Mouse (Mus musculus) cerebellum, postnatal 4 days (tissue): ENCODE results near the gene Slc34a1.

Experiments used
- DNase-seq, 2 experiments: peaks; one replicate each; pipeline ENCODE4 v3.0.0; 2022; ENCODE audit warnings: low spot score in 2 of 2, mixed read lengths in 1 of 2

Gene Slc34a1

GRCm38 (mm10) chr13:55398088-55398487 is at the start of gene Slc34a1:
Gene Slc34a1 (plus strand): TSS chr13:55398187.
- DNase-seq: no peak

- no peak for DNase-seq
These were observed 36.8 kb upstream of the Slc34a1 start for GRCm38 (mm10) chr13:55361145-55361544.

GRCm38 (mm10) chr13:55361974-55362452 is 36.0 kb upstream of the Slc34a1 start:
- no peak for DNase-seq

DNA sequence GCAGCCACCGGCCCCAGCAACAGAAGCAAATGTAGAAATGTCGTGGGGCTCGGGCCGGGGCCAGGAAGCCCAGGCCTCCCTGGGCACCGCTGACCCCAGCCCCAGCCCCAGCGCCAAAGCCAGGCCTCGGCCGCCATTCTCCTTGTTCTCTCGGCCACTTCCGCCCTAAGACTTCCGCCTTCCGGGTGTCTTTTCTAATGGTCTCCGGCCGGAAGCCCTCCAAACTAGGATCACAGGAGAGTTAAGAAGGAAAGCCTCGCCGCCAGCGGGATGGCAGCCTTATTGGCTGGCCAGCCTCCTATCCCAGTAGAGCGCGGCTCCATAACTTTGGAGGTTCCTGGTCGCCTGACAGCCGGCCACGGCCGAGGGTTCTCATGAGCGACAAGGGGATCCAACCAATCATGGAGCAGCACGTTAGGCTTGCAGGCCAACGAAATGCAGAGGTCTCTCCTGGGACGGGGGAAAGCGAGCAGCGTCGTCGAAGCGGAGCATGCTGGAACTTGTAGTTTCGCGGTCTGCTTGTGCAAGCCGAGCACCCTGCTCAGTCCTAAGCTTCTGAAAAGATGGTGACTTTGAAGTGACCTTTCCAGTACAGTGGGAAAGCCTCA is 35.4 kb upstream of the Slc34a1 start, which contains the start of gene Lman2:
TSS of gene Lman2 (minus strand) at position 331 of the 608 bp plus-strand sequence.
- DNase-seq: peak; percentile 79 to 92

DNA sequence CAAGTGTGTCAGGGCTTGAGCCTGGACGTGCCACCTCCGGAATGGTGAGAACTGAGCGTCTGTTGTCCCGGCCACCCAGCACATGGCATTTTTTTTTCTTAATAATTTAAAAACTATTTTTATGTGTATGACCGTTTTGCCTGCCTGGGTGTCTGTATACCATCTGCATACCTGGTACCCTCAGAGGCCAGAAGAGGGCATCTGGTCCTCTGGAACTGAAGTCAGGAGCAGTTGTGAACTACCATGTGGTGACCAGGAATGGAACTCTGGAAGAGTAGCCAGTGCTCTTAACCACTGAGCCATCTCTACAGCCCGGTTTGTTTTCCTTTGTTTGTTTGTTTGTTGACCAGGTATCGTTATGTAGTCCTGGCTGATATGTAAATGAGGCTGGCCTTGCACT is 29.6 kb upstream of the Slc34a1 start:
- DNase-seq: no peak

DNA sequence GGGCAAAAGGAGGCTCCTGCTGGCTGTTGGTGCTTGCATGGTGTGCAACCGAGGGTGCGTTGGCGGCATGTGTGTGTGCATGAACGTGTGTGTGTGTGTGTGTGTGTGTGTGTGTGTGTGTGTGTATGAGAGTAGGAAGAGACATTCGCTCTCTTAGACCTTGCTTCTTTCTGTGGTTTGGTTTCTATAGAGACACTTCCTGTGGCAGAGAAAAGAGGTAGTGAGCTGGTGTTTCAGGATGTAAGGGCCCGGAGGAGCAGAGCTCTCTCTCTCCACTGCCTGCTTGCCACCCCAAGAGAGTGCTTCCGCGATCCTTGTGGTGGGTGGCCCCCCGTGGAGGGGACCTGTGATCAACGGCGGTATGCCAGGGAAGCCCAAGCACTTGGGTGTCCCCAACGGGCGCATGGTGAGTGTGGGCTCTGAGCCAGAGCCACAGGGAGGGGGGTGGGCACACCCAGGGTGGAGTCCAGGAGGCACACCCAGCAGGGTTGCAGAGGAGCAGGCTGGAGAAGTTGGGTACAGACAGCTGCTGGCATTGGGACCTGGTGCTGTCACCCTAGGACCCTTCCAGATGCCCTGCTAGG is 28.4 kb upstream of the Slc34a1 start, which contains the start of gene Rgs14:
TSS of gene Rgs14 (plus strand) at position 202 of the 584 bp plus-strand sequence.
- no peak for DNase-seq

GRCm38 (mm10) chr13:55370234-55370633 is 27.8 kb upstream of the Slc34a1 start:
- DNase-seq: no peak

DNA sequence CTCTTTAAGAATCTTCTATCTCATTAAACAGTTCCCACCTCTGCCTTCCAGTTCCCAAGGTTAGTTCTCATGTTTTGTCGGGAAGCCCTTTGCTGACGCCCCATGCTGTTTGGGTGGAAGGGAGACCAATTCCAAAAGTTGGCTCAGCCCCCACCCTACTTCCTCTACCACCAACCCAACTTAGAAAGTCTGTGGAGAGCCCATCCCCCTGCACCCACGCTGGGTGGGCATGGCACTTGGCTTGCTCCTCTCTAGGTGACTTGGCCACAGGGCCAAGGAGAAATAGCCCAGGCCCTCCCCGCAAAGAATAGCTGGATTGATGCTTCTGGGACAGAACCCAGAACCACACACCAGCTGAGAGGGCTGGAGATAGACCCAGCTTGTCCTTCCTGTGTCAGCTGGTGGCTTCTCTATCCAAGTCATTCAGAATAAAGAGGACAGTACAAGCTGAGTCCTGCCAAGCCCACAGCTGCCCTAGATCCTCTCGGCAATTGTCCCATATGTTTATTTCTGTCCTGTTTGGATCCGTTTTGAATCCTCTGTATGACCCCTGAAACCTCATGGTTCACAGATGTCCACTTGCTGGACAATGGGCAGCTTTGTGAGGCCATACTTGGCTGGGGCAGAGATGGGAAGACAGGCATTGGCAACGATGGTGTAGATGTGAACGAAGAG is 26.8 kb upstream of the Slc34a1 start:
- DNase-seq: no peak

DNA sequence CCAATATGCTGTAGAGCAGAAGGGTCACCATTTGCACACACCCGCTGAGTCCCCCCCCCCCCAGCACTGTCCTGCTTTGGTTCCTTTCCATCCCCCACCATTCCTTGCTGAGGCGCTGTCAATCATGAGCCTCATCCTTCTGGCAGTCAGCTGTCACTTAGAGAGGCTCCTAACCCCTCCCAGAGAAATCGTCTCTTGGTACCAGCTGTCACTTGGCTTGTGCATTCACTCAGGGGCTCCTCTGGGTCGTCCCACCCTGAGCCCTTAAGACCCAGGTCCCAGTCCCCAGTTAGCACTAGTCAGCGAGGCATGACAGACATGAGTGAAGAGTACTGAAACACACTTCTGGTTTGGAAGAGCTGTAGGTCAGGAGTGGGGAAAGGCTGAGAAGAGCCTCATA is 26.2 kb upstream of the Slc34a1 start:
- no peak for DNase-seq

GRCm38 (mm10) chr13:55374206-55374924 is 23.6 kb upstream of the Slc34a1 start:
- no peak for DNase-seq

DNA sequence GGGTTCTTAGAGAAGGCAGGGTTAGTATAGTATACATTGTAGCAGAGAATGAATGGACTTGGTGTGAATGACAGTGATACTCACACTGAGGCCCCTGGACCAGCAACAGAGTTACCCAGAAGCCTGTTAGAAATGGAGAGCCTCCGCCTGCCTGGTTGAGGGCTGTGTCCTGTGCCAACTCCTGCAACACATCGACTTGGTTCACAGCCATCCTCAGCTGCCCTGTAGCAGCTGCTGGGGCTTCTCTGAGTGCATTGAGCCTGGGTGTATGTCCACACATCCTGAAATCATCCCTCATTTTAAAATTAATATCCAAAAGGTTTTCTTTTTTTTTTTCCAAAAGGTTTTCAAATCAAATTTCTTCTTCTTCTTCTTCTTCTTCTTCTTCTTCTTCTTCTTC is 22.1 kb upstream of the Slc34a1 start:
- peak in 1 of 2 experiments; percentile 15 for DNase-seq

DNA sequence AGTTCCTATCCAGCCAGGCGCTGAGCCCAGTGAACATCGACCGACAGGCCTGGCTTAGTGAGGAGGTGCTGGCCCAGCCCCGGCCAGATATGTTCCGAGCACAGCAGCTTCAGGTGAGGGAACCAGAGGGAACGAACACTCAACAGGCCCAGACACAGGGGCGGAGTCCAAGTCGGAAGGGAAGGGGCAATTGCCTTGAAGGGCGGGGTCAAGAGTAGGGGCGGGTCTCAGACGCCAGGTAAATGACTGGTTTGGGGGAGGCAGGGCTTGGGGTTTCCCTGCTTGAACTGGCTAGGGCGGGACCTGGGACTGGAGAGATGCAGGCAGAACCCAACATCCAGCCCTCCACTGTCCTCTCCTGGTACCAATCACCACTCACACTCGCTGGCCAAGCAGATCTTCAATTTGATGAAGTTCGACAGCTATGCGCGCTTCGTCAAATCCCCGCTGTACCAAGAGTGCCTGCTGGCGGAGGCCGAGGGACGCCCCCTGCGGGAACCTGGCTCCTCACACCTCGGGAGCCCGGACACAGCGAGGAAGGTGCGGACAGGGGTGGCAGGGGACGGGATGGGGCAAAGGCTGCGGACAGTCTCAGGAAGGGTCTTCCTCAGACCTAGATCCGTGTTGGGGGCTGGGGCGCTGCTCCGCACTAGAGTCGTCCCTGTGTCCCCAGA is 18.9 kb upstream of the Slc34a1 start:
- DNase-seq: no peak

- DNase-seq: no peak
These were observed 16.2 kb upstream of the Slc34a1 start for GRCm38 (mm10) chr13:55381790-55382189.

DNA sequence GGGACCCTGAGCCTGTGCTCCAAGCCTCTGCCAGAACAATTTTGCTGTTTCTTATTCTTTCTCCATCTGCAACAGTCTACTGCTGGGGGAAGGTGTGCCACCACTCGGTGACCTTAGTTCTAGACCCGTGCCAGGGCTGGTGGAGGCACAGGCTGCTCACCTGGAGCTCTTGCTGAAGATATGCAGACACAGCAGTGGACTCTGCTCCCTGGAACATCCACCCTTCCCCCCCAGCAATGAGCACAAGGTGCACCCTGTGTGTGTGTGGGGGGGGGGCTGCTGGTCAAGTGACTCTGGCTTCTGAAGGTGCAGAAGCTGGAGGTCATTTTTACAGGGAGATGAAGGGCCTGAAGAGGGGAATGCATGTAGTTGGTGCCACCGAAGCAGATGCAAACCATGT is 7.3 kb upstream of the Slc34a1 start:
- DNase-seq: no peak

GRCm38 (mm10) chr13:55391626-55392029 is 6.4 kb upstream of the Slc34a1 start:
- no peak for DNase-seq

DNA sequence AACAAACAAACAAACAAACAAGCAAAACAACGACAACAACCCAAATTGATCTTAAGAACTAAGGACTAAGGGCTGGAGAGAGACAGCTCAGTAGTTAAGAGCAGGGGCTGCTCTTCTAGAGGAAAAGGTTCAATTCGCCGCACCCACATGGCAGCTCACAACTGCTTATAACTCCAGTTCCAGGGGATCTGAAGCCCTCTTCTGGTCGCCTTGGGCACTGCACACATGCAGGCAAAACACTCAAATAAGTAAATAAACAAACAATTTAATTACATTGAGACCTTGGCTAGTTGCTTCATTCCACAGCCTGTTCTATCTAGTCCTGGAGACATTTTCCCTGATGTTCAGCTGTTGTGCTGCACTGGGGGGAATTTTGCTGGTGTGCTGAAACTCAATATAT is 5.1 kb upstream of the Slc34a1 start:
- no peak for DNase-seq

DNA sequence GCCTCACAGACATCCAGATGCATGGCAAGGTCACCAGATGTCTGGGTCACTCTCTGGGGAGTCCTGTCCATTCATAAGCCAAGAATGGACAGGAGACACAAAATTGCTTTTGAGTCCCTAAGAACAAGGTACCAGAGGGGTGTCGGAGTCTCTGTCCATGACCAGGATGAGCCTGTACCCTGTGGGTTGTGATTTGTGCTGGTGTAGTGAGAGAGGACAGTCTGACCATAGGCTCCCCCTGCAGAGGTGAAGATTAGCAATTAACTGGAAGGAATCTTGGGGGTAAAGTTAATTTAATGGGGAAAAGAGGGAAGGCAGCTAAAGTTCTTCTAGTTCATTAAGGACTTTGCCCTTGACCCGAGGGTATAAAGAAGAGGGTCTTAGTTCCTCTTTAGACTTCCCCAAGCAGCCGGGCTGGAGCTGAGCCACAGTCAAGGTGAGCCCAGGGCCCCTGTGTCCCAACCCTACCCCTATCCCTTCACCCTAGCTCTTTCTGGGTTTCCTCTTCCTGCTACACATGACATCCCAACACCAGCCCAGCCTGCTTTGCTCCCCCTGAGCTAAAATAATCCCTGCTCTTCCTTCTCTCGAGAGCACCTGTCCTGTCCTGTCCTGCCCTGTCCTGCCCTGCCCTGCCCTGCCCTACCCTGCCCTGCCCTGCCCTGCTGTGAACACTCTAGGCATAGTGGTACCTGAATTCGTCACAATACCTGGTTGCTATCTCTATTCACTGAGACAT is 1.5 kb downstream of the Slc34a1 start:
- no peak for DNase-seq

DNA sequence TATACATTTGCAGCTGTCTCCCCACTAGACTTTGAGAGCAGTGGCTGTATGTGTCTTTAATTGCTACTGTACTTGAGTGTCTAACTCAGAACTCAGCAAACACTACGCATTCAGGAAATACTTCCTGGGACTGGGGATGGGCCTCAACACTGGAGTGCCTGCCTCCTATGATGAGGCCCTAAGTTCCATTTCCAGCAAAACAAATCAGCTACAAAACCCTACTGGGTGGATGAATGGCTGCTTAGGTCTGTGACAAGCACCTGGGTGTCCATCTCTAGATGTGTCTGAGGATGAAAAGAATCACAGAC is 2.0 kb downstream of the Slc34a1 start:
- DNase-seq: no peak

DNA sequence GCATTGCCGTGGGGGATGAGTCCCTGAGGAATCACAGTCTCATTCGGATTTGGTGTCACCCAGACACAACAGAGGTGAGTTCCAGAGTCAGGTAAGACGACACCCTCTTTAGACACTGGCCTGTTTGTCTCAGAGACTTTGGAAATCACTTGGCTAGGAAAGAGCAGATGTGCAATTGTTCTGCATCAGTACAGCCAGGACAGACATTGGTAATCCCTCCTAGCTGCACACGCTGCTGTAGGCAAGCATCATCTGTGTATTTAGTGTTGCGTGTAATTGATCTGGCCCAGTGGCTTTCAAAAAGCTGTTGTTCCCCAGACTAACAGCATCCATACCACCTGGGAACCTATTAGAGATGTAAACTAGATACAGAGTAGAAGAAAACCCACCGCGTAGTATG is 5.3 kb downstream of the Slc34a1 start:
- no peak for DNase-seq

GRCm38 (mm10) chr13:55403935-55404852 is 6.2 kb downstream of the Slc34a1 start:
- no peak for DNase-seq
